Mouse (Mus musculus): Measurements from ENCODE around the gene Olfr1370. TPM values are rescaled to one million over a fixed set of nuclear protein-coding genes. Genes with fewer than 3 reads are reported as not detected.
"Not testable (repeated sequence)": the region's sequence is repeated elsewhere in the genome, so short reads cannot be mapped to it uniquely, and the experiment has no call there.

Gene Olfr1370
- total RNA-seq (2021), result not detected
- long read RNA-seq, experiment 1, result 0 reads
- long read RNA-seq, experiment 2, result 0 reads

GRCm38 (mm10) chr13:21074847-21075246, at the start of gene Olfr1370:
TSS of gene Olfr1370 (minus strand) at chr13:21074947.
- DNase-seq (ENCODE audit: low spot score in 2 of 2), result no peak

DNA sequence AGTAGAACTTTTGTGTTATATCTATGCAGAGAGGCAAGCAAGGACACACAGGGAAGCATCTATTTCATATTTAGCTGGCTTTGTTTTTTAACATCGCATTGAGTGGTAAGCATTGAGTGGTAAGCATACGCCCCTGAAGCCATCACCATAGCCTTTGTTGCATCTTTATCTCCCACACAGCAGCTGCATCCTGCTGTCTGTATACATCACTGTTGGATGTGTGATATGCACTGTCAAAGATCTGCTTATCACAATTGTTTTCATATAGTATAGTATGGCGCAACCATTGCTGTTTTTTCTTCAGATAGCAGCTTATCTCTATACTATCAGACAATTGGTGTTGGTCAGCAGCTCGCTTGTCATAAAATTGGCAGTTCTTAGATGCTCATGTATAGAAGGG, 39.4 kb upstream of the Olfr1370 start:
- DNase-seq (ENCODE audit: low spot score in 2 of 2), result no peak

GRCm38 (mm10) chr13:21111183-21111582, 36.4 kb upstream of the Olfr1370 start, which contains the start of gene Olfr1369-ps1:
TSS of gene Olfr1369-ps1 (plus strand) at chr13:21111483.
- DNase-seq (ENCODE audit: low spot score in 2 of 2), result not testable (repeated sequence)

DNA sequence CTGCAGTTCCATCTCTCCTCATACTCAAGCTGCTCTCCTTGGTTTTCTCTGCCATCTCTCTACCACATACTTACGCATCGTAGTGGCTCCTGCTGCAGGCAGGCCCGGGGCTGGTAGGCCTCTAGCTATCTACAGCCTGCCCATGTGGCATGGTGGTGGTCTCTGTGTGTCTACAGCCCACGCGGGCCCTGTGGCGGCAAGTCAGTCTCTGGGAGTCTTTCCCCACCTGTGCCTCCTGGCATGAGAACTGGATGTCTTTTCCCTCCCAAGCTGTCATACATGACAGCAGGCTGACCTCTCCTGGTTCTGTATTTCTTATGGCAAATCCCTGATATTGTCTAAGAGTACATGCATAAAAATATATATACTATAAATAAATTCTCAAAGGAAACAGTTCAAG, 35.7 kb upstream of the Olfr1370 start:
- DNase-seq (ENCODE audit: low spot score in 2 of 2), result no peak

GRCm38 (mm10) chr13:21109759-21110158, 35.0 kb upstream of the Olfr1370 start:
- DNase-seq (ENCODE audit: low spot score in 2 of 2), result no peak

DNA sequence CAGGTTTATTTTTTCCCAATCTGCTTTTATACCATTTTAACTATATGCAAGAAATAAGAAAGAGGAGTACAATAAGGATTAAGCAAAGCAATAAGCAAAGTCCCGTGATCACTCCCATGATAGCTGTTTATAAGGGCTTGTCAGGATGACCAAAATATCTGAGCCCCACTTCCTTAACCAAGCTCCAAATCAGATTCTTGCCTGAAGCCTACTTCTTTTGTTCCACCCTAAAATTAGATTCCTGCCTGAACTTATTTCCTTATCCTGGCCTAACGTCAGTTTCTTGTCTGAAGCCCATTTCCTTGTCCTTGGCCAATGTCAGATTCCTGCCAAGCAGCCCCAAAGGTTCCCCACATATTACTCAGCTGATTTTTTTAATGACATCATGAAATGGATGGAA, 7.9 kb upstream of the Olfr1370 start:
- DNase-seq (ENCODE audit: low spot score in 2 of 2), result no peak

- DNase-seq (ENCODE audit: low spot score in 2 of 2), result no peak
Measured at GRCm38 (mm10) chr13:21066021-21066420, 8.7 kb downstream of the Olfr1370 start.

- DNase-seq (ENCODE audit: low spot score in 2 of 2), result no peak
Measured at GRCm38 (mm10) chr13:21050118-21050517, 24.6 kb downstream of the Olfr1370 start.

DNA sequence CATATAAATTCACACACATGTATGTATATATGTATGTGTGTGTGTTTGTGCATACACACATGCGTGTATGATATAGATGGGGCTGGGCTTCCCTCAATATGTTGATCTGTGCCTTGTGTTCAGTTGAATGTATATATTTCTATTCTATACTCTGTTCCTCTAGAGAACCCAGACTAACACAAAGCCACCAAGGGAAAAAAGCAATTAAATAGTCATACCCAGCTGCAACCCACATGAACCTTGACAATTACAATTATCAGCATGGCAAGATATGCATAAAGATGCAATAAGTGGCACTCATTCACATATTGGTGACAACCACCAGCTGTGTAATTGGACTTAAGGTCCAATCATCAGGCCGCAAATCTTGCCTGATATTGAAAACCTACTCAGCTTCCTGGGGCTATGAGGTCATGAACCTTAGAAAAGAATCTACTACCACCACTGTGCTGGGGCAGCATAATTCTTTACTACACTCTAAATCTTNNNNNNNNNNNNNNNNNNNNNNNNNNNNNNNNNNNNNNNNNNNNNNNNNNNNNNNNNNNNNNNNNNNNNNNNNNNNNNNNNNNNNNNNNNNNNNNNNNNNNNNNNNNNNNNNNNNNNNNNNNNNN, 34.1 kb downstream of the Olfr1370 start:
- no peak for DNase-seq (ENCODE audit: low spot score in 2 of 2)

DNA sequence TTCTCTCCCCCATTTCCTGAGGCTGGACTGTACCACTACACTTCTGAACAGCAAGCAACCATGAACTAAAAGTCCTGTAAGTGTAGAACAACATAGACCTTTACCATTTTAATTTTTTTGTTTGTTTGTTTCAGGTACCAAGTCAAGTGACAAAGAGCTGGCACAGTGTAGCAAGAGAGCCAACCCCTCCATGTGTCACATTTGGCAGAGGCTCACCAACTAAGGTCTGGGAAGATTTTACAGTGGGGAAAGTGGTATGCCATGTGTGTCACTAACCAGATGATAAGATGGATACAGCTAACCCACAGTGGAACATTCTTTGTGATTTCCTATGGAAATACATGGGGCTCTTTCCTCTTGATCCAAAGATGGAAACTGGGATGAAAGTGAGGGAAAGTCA, 38.8 kb downstream of the Olfr1370 start:
- no peak for DNase-seq (ENCODE audit: low spot score in 2 of 2)

DNA sequence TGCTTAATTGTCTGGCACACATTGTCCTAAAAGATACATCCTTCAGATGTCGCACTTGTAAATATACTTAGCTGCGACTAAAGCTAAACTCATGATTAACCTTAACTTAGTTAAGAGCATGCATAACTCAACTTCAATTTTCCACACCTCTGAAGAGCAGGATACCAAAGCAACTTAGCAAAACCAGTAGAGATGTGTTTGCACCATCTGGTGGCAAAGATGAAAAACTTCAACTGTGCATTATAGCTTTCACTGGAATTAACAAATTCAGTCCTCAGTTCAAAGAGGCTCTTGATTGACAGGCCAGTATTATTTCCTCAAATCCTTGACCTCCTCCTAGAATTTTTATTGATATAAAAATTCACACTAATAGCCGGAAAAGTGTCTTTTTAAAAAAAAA, 39.7 kb downstream of the Olfr1370 start:
- no peak for DNase-seq (ENCODE audit: low spot score in 2 of 2)

GRCm38 (mm10) chr13:21033176-21033575, 41.6 kb downstream of the Olfr1370 start:
- DNase-seq (ENCODE audit: low spot score in 2 of 2), result no peak

DNA sequence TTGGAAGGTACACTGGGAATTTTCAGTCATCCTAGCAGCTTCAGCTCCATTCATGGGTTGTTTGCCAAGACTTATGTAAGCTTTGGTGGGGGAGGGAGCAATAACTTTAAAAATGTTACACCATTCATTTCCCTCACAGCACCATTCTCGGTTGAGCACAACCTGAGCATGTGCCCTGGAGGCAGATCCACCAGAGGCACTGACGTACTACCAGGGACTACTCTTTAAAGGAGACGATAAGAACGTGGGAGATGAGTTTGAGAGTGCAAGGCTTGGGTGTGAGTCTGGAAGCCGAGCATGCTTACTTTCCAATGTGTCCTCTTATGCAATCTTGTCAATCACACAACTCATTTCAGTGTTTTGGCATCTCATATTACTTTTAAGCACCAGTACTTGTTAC, 49.9 kb downstream of the Olfr1370 start:
- no peak for DNase-seq (ENCODE audit: low spot score in 2 of 2)

Other genes starting within 250 kb of the Olfr1370 start
- gene Olfr1369-ps1, start 36.5 kb upstream of the Olfr1370 start, total RNA-seq (2021), result not detected
- gene Olfr263, start 54.7 kb upstream of the Olfr1370 start, total RNA-seq (2021), result not detected
- gene Olfr1368, start 70.9 kb upstream of the Olfr1370 start, total RNA-seq (2021), result not detected
- gene Trim27, start 104.5 kb upstream of the Olfr1370 start, total RNA-seq (2021), result 10 to 100 TPM; 73.3 to 75.1 TPM
- not detected for gene Gpx5, start 217.8 kb upstream of the Olfr1370 start, total RNA-seq (2021)
- gene Gpx6, start 237.2 kb upstream of the Olfr1370 start, total RNA-seq (2021), result under 1 TPM in 1 of 2 experiments, not detected in 1; 0.81 TPM